8 mouse cellular contexts compared by ENCODE assay signal in genomic region chr7:125471991-125472741, GRCm38 (mm10). TPM values are rescaled to one million over a fixed set of nuclear protein-coding genes. Genes with fewer than 3 reads are reported as not detected.
DNase-seq lines count a peak whose midpoint lies in the region; ATAC-seq and TF ChIP-seq lines count a peak whose summit lies in the region.

No protein-coding gene starts in this region.

- WGBS in forebrain, embryonic 16.5 days, result 30% methylated on average over 13 of the region's 13 CpGs
- 14% methylated on average over 13 of the region's 13 CpGs for WGBS in lung, embryonic 14.5 days
- 32% methylated on average over 13 of the region's 13 CpGs for WGBS in olfactory bulb, adult 2 months

- H3K36me3 ChIP-seq in ES-E14 (ENCODE audit: control insufficient read depth, insufficient read depth, low read length, poor library complexity, severe bottlenecking), result peaks cover 19% of the 10 kb centered on the region; the same call in 1 of the 2 replicates
- peaks cover 10% of the 10 kb centered on the region for H3K36me3 ChIP-seq in forebrain, embryonic 16.5 days (ENCODE audit: control insufficient read depth, insufficient read depth)
- peaks cover 55% of the 10 kb centered on the region for H3K36me3 ChIP-seq in lung, embryonic 14.5 days (ENCODE audit: insufficient read depth)

- intact Hi-C loops in heart, postnatal 36 days (cut with DNase I), result loop anchor here (1.0 to 2.0 kb wide), 3 partner anchors 19 to 167 kb away; partner anchors contain the start of genes Kdm8 and Nsmce1

- H3K9ac ChIP-seq in ES-E14 (ENCODE audit: insufficient read depth, low read depth, low read length, poor library complexity, severe bottlenecking), result no peak overlapping the region
- H3K9ac ChIP-seq in forebrain, embryonic 16.5 days (replicated peaks; ENCODE audit: low read depth, low read length), result no peak overlapping the region
- no peak overlapping the region for H3K9ac ChIP-seq in lung, embryonic 14.5 days

- TF ChIP-seq POLR2A in olfactory bulb, adult 2 months (IDR thresholded peaks at IDR 0.05; ENCODE audit: insufficient read depth, low read depth, low read length), result no peak

- no peaks in the 10 kb centered on the region for H3K9me3 ChIP-seq in ES-E14 (ENCODE audit: control insufficient read depth, insufficient read depth, low read depth, low read length)
- H3K9me3 ChIP-seq in forebrain, embryonic 16.5 days (ENCODE audit: control insufficient read depth, low read length), result no peaks in the 10 kb centered on the region
- no peaks in the 10 kb centered on the region for H3K9me3 ChIP-seq in lung, embryonic 14.5 days (ENCODE audit: low read depth, low read length)

- peak; percentile 98 for TF ChIP-seq CTCF in layer of hippocampus, adult 2 months (conservative IDR thresholded peaks at IDR 0.05)
- peak; percentile 92 for TF ChIP-seq CTCF in lung, embryonic 14.5 days (IDR thresholded peaks at IDR 0.05; ENCODE audit: low read depth)
- peak; percentile 67 for TF ChIP-seq CTCF in olfactory bulb, adult 2 months (IDR thresholded peaks at IDR 0.05; ENCODE audit: insufficient read depth, low read depth, low read length)

- no peaks in the 10 kb centered on the region; a peak in 1 of 4 replicates for H3K4me1 ChIP-seq in ES-E14 (ENCODE audit: control insufficient read depth in 2 of 2, insufficient read depth in 2 of 2, low read length in 2 of 2, poor library complexity in 1 of 2)
- peaks cover 22% of the 10 kb centered on the region for H3K4me1 ChIP-seq in forebrain, embryonic 16.5 days (replicated peaks; ENCODE audit: control insufficient read depth, insufficient read depth, low read length)
- peaks cover 38% of the 10 kb centered on the region for H3K4me1 ChIP-seq in lung, embryonic 14.5 days (ENCODE audit: insufficient read depth)
- peaks cover 17% of the 10 kb centered on the region for H3K4me1 ChIP-seq in olfactory bulb, adult 2 months (ENCODE audit: control insufficient read depth, insufficient read depth, low read length)

- no peak overlapping the region for H3K4me2 ChIP-seq in forebrain, embryonic 16.5 days (ENCODE audit: low read length)
- 0 out of 2 replicates have a peak overlapping the region, but pooled peaks have one; percentile 1 for H3K4me2 ChIP-seq in lung, embryonic 14.5 days

- H3K4me3 ChIP-seq in ES-E14 (ENCODE audit: insufficient read depth in 1 of 2, low read depth in 1 of 2, low read length in 2 of 2, poor library complexity in 1 of 2, severe bottlenecking in 1 of 2), result no peak overlapping the region
- no peak overlapping the region for H3K4me3 ChIP-seq in forebrain, embryonic 16.5 days (replicated peaks; ENCODE audit: low read length)
- peak overlapping the region; percentile 26 for H3K4me3 ChIP-seq in layer of hippocampus, adult 2 months
- no peak overlapping the region for H3K4me3 ChIP-seq in lung, embryonic 14.5 days (ENCODE audit: low read depth, low read length)
- no peak overlapping the region for H3K4me3 ChIP-seq in olfactory bulb, adult 2 months (ENCODE audit: insufficient read depth, low read depth, low read length)

- no peak overlapping the region for H3K27ac ChIP-seq in ES-E14 (ENCODE audit: insufficient read depth, low read depth, low read length, poor library complexity, severe bottlenecking)
- no peak overlapping the region for H3K27ac ChIP-seq in forebrain, embryonic 16.5 days (ENCODE audit: low read length)
- H3K27ac ChIP-seq in layer of hippocampus, adult 2 months, result peak overlapping the region; percentile 67
- peak overlapping the region; percentile 96 for H3K27ac ChIP-seq in lung, embryonic 14.5 days (ENCODE audit: low read depth)
- H3K27ac ChIP-seq in olfactory bulb, adult 2 months (ENCODE audit: insufficient read depth, low read depth, low read length), result no peak overlapping the region

- DNase-seq in ES-E14 (ENCODE audit: low read depth, low spot score), result peak; percentile 54
- peak; percentile 67 for DNase-seq in cerebellum, adult 11-12 months
- peak; percentile 82 to 83 for DNase-seq in heart, postnatal 36 days
- DNase-seq in layer of hippocampus, adult 2 months (ENCODE audit: low spot score in 2 of 2), result peak; percentile 66 to 83
- DNase-seq in lung, embryonic 14.5 days, result peak; percentile 94
- peak; percentile 66 to 78 for DNase-seq in thymus, adult 18-20 months

- in situ Hi-C loops in ES-E14 (cut with MboI; ENCODE audit: low sequenced_read_pairs in 2 of 2, unreplicated experiment in 2 of 2), result no loop called here

- peak; percentile 73 for ATAC-seq in forebrain, embryonic 16.5 days
- ATAC-seq in lung, embryonic 14.5 days (ENCODE audit: insufficient read depth), result peak; percentile 72

- H3K27me3 ChIP-seq in forebrain, embryonic 16.5 days (replicated peaks; ENCODE audit: control insufficient read depth, insufficient read depth, low read length), result no peaks in the 10 kb centered on the region
- no peaks in the 10 kb centered on the region for H3K27me3 ChIP-seq in lung, embryonic 14.5 days (ENCODE audit: insufficient read depth, low read length)

TF ChIP-seq in ES-E14, 5 proteins besides CTCF, POLR2A, EP300 and RAD21:
- TF ChIP-seq HCFC1 (IDR thresholded peaks at IDR 0.05; ENCODE audit: borderline replicate concordance, insufficient read depth, low read length) (no peak), CHD2 (IDR thresholded peaks at IDR 0.05; ENCODE audit: low read depth, low read length) (no peak), ZNF384 (IDR thresholded peaks at IDR 0.05; ENCODE audit: low read depth, low read length) (no peak), MAFK (IDR thresholded peaks at IDR 0.05; ENCODE audit: insufficient read depth, low read depth, low read length) (no peak), ZC3H11A (IDR thresholded peaks at IDR 0.05; ENCODE audit: borderline replicate concordance, low read depth, low read length) (no peak)

RNA-seq across cellular contexts. Expression of gene Nsmce1, which starts 19.2 kb away (rescaled TPM):
- total RNA-seq in ES-E14 (2012; rRNA removed), result 62.5 and 72.3 TPM in 2 replicates
- polyA plus RNA-seq in forebrain, embryonic 16.5 days (2015; fragmentation: Nextera tagmentation; extraction: Ambion mirVana), result 114 and 120 TPM in 2 replicates
- total RNA-seq in heart, postnatal 36 days (2021), result 10 to 100 TPM; 32.3 to 37.0 TPM
- total RNA-seq in layer of hippocampus, adult 2 months (2021), result 10 to 100 TPM; 16.0 to 16.4 TPM
- 153 and 156 TPM in 2 replicates for polyA plus RNA-seq in lung, embryonic 14.5 days (2014; fragmentation: Nextera tagmentation; extraction: Ambion mirVana)
- not detected in 2 replicates for polyA plus RNA-seq in olfactory bulb, adult 2 months (2012; ENCODE audit: insufficient read depth, insufficient read length, low replicate concordance, missing spikeins)

RNA-seq across cellular contexts. Expression of gene Kdm8, which starts 27.7 kb away (rescaled TPM):
- 4.8 and 6.7 TPM in 2 replicates for total RNA-seq in ES-E14 (2012; rRNA removed)
- polyA plus RNA-seq in forebrain, embryonic 16.5 days (2015; fragmentation: Nextera tagmentation; extraction: Ambion mirVana), result 4.5 and 4.8 TPM in 2 replicates
- 1 to 10 TPM; 3.0 to 5.6 TPM for total RNA-seq in heart, postnatal 36 days (2021)
- total RNA-seq in layer of hippocampus, adult 2 months (2021), result 1 to 10 TPM; 3.8 to 4.5 TPM
- 14.9 and 15.7 TPM in 2 replicates for polyA plus RNA-seq in lung, embryonic 14.5 days (2014; fragmentation: Nextera tagmentation; extraction: Ambion mirVana)
- polyA plus RNA-seq in olfactory bulb, adult 2 months (2012; ENCODE audit: insufficient read depth, insufficient read length, low replicate concordance, missing spikeins), result not detected in 2 replicates

Comparison
In these comparisons a context has a peak if more than half of its experiments do, and no peak if none do; other contexts are left out.
1. H3K27ac ChIP-seq: peak in layer of hippocampus, adult 2 months (single experiment) and lung, embryonic 14.5 days (single experiment); none in ES-E14 (single experiment), forebrain, embryonic 16.5 days (single experiment) and olfactory bulb, adult 2 months (single experiment).
2. Peak in every context shown above with its lines, with median percentiles within 50 percentile points of each other: DNase-seq and CTCF ChIP-seq.